In the genomic region with DNA sequence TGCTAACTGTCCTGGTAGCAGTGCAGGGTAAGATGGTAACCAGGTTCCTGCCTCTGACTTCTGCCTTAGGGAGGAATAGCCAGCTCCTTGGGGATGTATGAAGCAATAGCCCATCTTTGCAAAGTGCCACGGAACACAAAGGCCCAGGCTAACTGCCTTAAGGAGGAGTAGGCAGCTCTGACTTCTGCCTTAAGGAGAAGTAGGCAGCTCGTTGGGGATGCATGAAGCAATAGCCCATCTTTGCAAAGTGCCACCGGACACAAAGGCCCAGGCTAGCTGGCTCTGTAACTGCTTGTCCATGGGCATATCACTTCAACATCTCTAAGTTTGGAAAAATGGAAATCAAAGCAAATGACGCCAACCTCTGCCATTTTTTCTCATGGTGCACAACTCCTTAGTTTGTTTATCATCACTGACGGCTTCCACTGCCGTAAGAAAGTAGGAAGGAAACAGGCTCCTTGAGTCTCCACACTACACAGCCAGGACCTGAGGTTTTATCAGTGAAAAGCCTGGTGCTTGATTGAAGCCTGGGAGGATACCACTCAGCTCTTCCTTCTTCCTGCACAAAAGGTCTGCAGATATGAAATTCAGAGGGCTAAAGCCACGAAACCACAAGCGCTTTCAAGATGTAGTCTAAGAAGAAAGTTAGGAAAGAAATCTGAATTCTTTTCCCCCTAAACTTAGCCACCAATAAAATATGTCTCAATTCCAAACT, we compare ENCODE assay signal across 27 mouse cellular contexts.
A peak's percentile ranks its signal among the peaks of the same experiment; 100 is the strongest.
DNase-seq lines count a peak whose midpoint lies in the region; ATAC-seq and TF ChIP-seq lines count a peak whose summit lies in the region.
"Had no signal": no experiment of that assay in that cellular context is flagged by ENCODE, and none has a peak within 500 bp of the region (broad histone marks: within the 10 kb centered on the region; RNA-seq: fewer than 3 reads in every experiment).

No protein-coding gene starts in this region.

- intact Hi-C loops in left cerebral cortex, postnatal 36 days (cut with DNase I): no loop called here

- no peak for TF ChIP-seq CTCF in layer of hippocampus, adult 2 months (conservative IDR thresholded peaks at IDR 0.05)

- DNase-seq in left cerebral cortex, postnatal 36 days (ENCODE audit: low spot score in 2 of 2): no peak
- DNase-seq in layer of hippocampus, adult 2 months (ENCODE audit: low spot score in 2 of 2): no peak
- DNase-seq in urinary bladder, adult 2 months (ENCODE audit: low spot score): no peak
- DNase-seq in cerebellum, adult 9-11 months: no peak
- DNase-seq: adrenal gland, adult 8-10 months; adrenal gland, postnatal 14 days; adrenal gland, postnatal 36 days; B cell, adult 2 months; cerebellum, adult 11-12 months; cerebellum, adult 2 months; cerebellum, adult 9-10 months; cerebellum, postnatal 14 days; cerebellum, postnatal 36 days; embryo, embryonic 11 days had no signal

- H3K27ac ChIP-seq in layer of hippocampus, adult 2 months: no peak overlapping the region
- H3K27ac ChIP-seq: embryonic facial prominence, embryonic 13.5 days; embryonic facial prominence, embryonic 15.5 days; forebrain, embryonic 10.5 days; forebrain, embryonic 12.5 days had no signal

- peak; percentile 73 for ATAC-seq in common myeloid progenitor, adult 5-6 weeks (replicated peaks; ENCODE audit: low read depth, poor library complexity, severe bottlenecking)
- peak; percentile 82 for ATAC-seq in megakaryocyte, adult 5-6 weeks (ENCODE audit: poor library complexity, severe bottlenecking)
- ATAC-seq in monocyte, adult 5-6 weeks (replicated peaks; ENCODE audit: insufficient number of reproducible peaks, low FRiP score, low TSS enrichment, poor library complexity, severe bottlenecking): peak; percentile 63
- ATAC-seq: activated CD4-positive, CD25-positive, alpha-beta regulatory T cell, adult 4 months; CD4-positive, CD25-positive, alpha-beta regulatory T cell, adult 4 months; forebrain, embryonic 14.5 days; forebrain, embryonic 16.5 days; Patski had no signal

- H3K4me3 ChIP-seq in layer of hippocampus, adult 2 months: no peak overlapping the region
- H3K4me3 ChIP-seq: embryonic facial prominence, embryonic 13.5 days; embryonic facial prominence, embryonic 15.5 days; erythroblast, embryonic 14.5 days; forebrain, embryonic 10.5 days; forebrain, embryonic 12.5 days had no signal
